Mouse (Mus musculus): ENCODE results near the gene Ptprk.

Gene Ptprk

GRCm38 (mm10) chr10:28074653-28075451 is at the start of gene Ptprk:
Gene Ptprk (plus strand): TSS chr10:28074820.
- DNase-seq, result peak; percentile 94

GRCm38 (mm10) chr10:28027791-28028190 is 46.8 kb upstream of the Ptprk start:
- no peak for DNase-seq

GRCm38 (mm10) chr10:28036456-28036855 is 38.2 kb upstream of the Ptprk start:
- DNase-seq, result no peak

GRCm38 (mm10) chr10:28054764-28055163 is 19.9 kb upstream of the Ptprk start:
- no peak for DNase-seq

- DNase-seq, result no peak
These were observed 15.4 kb upstream of the Ptprk start for GRCm38 (mm10) chr10:28059222-28059621.

- DNase-seq, result no peak
These were observed 6.6 kb upstream of the Ptprk start for GRCm38 (mm10) chr10:28067997-28068396.

- peak; percentile 41 for DNase-seq
These were observed 498 bp upstream of the Ptprk start for GRCm38 (mm10) chr10:28073991-28074652.

- DNase-seq, result peak; percentile 35
These were observed 943 bp downstream of the Ptprk start for GRCm38 (mm10) chr10:28075491-28076035.

- peak; percentile 62 for DNase-seq
These were observed 1.6 kb downstream of the Ptprk start for GRCm38 (mm10) chr10:28076036-28076855.

GRCm38 (mm10) chr10:28078270-28078669 is 3.6 kb downstream of the Ptprk start:
- no peak for DNase-seq

- no peak for DNase-seq
These were observed 6.6 kb downstream of the Ptprk start for GRCm38 (mm10) chr10:28081221-28081620.

- no peak for DNase-seq
These were observed 8.6 kb downstream of the Ptprk start for GRCm38 (mm10) chr10:28083183-28083582.

- DNase-seq, result no peak
These were observed 9.0 kb downstream of the Ptprk start for GRCm38 (mm10) chr10:28083625-28084024.

GRCm38 (mm10) chr10:28087341-28087740 is 12.7 kb downstream of the Ptprk start:
- DNase-seq, result no peak

GRCm38 (mm10) chr10:28087749-28088148 is 13.1 kb downstream of the Ptprk start:
- DNase-seq, result no peak

GRCm38 (mm10) chr10:28096007-28096406 is 21.4 kb downstream of the Ptprk start:
- DNase-seq, result no peak

GRCm38 (mm10) chr10:28097637-28098036 is 23.0 kb downstream of the Ptprk start:
- DNase-seq, result peak; percentile 28

- DNase-seq, result no peak
These were observed 24.3 kb downstream of the Ptprk start for GRCm38 (mm10) chr10:28098923-28099322.

- no peak for DNase-seq
These were observed 28.8 kb downstream of the Ptprk start for GRCm38 (mm10) chr10:28103406-28103906.

- no peak for DNase-seq
These were observed 29.3 kb downstream of the Ptprk start for GRCm38 (mm10) chr10:28103924-28104323.

- no peak for DNase-seq
These were observed 30.6 kb downstream of the Ptprk start for GRCm38 (mm10) chr10:28105247-28105646.

GRCm38 (mm10) chr10:28112826-28113589 is 38.4 kb downstream of the Ptprk start:
- peak; percentile 14 for DNase-seq

Data from lung, postnatal 14 days (tissue).